Mouse (Mus musculus) cerebellum, adult 2 months (tissue): ENCODE results near the gene Rbfox1. TPM values are rescaled to one million over a fixed set of nuclear protein-coding genes. Genes with fewer than 3 reads are reported as not detected.
A peak's percentile ranks its signal among the peaks of the same experiment; 100 is the strongest.

ENCODE experiments used
- DNase-seq, 2 experiments: peaks; one replicate each; pipeline ENCODE4 v3.0.0; 2021
- H3K27ac ChIP-seq: fragments of 200-500 bp; 2 replicates; pipeline ENCODE4 v1.5.1; 2012; ENCODE audit warnings: low read length, control low read depth, inconsistent platforms; ENCODE audit not compliant: insufficient read depth
- H3K27me3 ChIP-seq: fragments of 200-500 bp; 2 replicates; pipeline ENCODE4 v1.6.1; 2012; ENCODE audit warnings: inconsistent platforms, mild to moderate bottlenecking, low read length, moderate library complexity; ENCODE audit not compliant: control insufficient read depth, insufficient read depth
- H3K4me1 ChIP-seq: fragments of 200-500 bp; 2 replicates; pipeline ENCODE4 v1.6.1; 2011; ENCODE audit warnings: low read length; ENCODE audit not compliant: control insufficient read depth, insufficient read depth
- H3K4me3 ChIP-seq: fragments of 200-500 bp; replicated peaks from 2 replicates; pipeline ENCODE3; 2011; ENCODE audit warnings: mild to moderate bottlenecking, low read depth, low read length, control low read depth; ENCODE audit not compliant: insufficient read depth
- CTCF ChIP-seq: fragments of 200-500 bp; IDR thresholded peaks from 2 replicates; pipeline ENCODE4 v1.5.1; 2011; ENCODE audit warnings: low read depth, mild to moderate bottlenecking, control low read depth, low read length, moderate library complexity, borderline replicate concordance; ENCODE audit not compliant: insufficient read depth
- POLR2A ChIP-seq: fragments of 200-500 bp; IDR thresholded peaks from 2 replicates; pipeline ENCODE4 v1.6.1; 2011; ENCODE audit warnings: low read length, control low read depth, borderline replicate concordance; ENCODE audit not compliant: insufficient read depth
- WGBS: fragments of 180-500 bp; shearing (Covaris S2); methylation state at CpG from one replicate; pipeline ENCODE4 v1.1.7; 2018; 5-methylcytosine and 5-hydroxymethylcytosine counted together
- polyA plus RNA-seq: library from polyadenylated mRNA; depleted of rRNA; stranded (reverse); fragments of >200 nt; gene quantifications from 2 replicates; pipeline ENCODE4 v1.2.3, GENCODE M21; 2012

The Rbfox1 gene
- polyA plus RNA-seq, 1 experiment, result 132 TPM

- 57% methylated on average over 8 of the region's 8 CpGs for WGBS
- no peak for TF ChIP-seq CTCF
- TF ChIP-seq POLR2A, result no peak
These were observed 1079.8 kb downstream of the Rbfox1 start for GRCm38 (mm10) chr16:6964720-6965583.

GRCm38 (mm10) chr16:6969986-6970385 lies 1084.8 kb downstream of the Rbfox1 start:
- no peak for DNase-seq
- 49% methylated on average over 4 of the region's 4 CpGs for WGBS
- no peaks in the 10 kb centered on the region for H3K27me3 ChIP-seq
- no peak for TF ChIP-seq POLR2A
- no peak for TF ChIP-seq CTCF
- peaks cover 6% of the 10 kb centered on the region; the same call in 1 of the 2 replicates for H3K4me1 ChIP-seq
- no peak overlapping the region for H3K27ac ChIP-seq
- no peak overlapping the region for H3K4me3 ChIP-seq

More at GRCm38 (mm10) chr16:6964720-6965583, 1079.8 kb downstream of the Rbfox1 start:
- Histone ChIP-seq H3K4me3 (no peak overlapping the region), H3K27ac (no peak overlapping the region), H3K27me3 (no peaks in the 10 kb centered on the region), H3K4me1 (peaks cover 10% of the 10 kb centered on the region; the same call in 1 of the 2 replicates)
- no peak for DNase-seq

GRCm38 (mm10) chr16:6976341-6976740 lies 1091.2 kb downstream of the Rbfox1 start:
- 92% methylated on average over 7 of the region's 7 CpGs for whole genome bisulfite sequencing
- no peak for DNase-seq
- Histone ChIP-seq H3K27ac (no peak overlapping the region), H3K27me3 (no peaks in the 10 kb centered on the region), H3K4me1 (peaks cover 3% of the 10 kb centered on the region; the same call in 1 of the 2 replicates), H3K4me3 (no peak overlapping the region)
- no peak for TF ChIP-seq POLR2A
- TF ChIP-seq CTCF, result no peak

- no peak for DNase-seq
- H3K4me3 ChIP-seq, result no peak overlapping the region
- H3K27ac ChIP-seq, result no peak overlapping the region
- no peak for TF ChIP-seq CTCF
- TF ChIP-seq POLR2A, result no peak
- H3K4me1 ChIP-seq, result peaks cover 6% of the 10 kb centered on the region
- H3K27me3 ChIP-seq, result no peaks in the 10 kb centered on the region
- WGBS, result 84% methylated on average over 2 of the region's 2 CpGs
These were observed 1098.8 kb downstream of the Rbfox1 start for GRCm38 (mm10) chr16:6983947-6984346.

GRCm38 (mm10) chr16:6986031-6986430 lies 1100.9 kb downstream of the Rbfox1 start:
- peak; percentile 66 to 84 for DNase-seq
- TF ChIP-seq CTCF (no peak), POLR2A (no peak)

GRCm38 (mm10) chr16:6986494-6986893 lies 1101.3 kb downstream of the Rbfox1 start:
- Histone ChIP-seq H3K4me3 (no peak overlapping the region), H3K4me1 (peaks cover 6% of the 10 kb centered on the region), H3K27me3 (no peaks in the 10 kb centered on the region), H3K27ac (no peak overlapping the region)
- TF ChIP-seq POLR2A (no peak), CTCF (no peak)
- 29% methylated on average over 2 of the region's 2 CpGs for WGBS
- no peak for DNase-seq

More at GRCm38 (mm10) chr16:6986031-6986430, 1100.9 kb downstream of the Rbfox1 start:
- H3K27me3 ChIP-seq, result no peaks in the 10 kb centered on the region
- peaks cover 6% of the 10 kb centered on the region for H3K4me1 ChIP-seq
- no peak overlapping the region for H3K4me3 ChIP-seq
- no peak overlapping the region for H3K27ac ChIP-seq

- H3K27ac ChIP-seq, result no peak overlapping the region
- TF ChIP-seq CTCF (no peak), POLR2A (no peak)
- 93% methylated on average over 5 of the region's 5 CpGs for WGBS
- no peak for DNase-seq
- H3K4me3 ChIP-seq, result no peak overlapping the region
- H3K4me1 ChIP-seq, result no peaks in the 10 kb centered on the region
- no peaks in the 10 kb centered on the region for H3K27me3 ChIP-seq
These were observed 1107.1 kb downstream of the Rbfox1 start for GRCm38 (mm10) chr16:6992251-6992650.

GRCm38 (mm10) chr16:6993180-6993579 lies 1108.0 kb downstream of the Rbfox1 start:
- TF ChIP-seq CTCF (no peak), POLR2A (no peak)
- H3K27ac ChIP-seq, result no peak overlapping the region
- no peaks in the 10 kb centered on the region for H3K4me1 ChIP-seq
- 31% methylated on average over 2 of the region's 2 CpGs for WGBS
- DNase-seq, result no peak
- H3K4me3 ChIP-seq, result no peak overlapping the region
- H3K27me3 ChIP-seq, result no peaks in the 10 kb centered on the region
